Mouse (Mus musculus): ENCODE results near the gene Eef1akmt4. TPM values are rescaled to one million over a fixed set of nuclear protein-coding genes. Genes with fewer than 3 reads are reported as not detected.

Gene Eef1akmt4
- polyA plus RNA-seq, 1 experiment from 2014 or later: 37.4 TPM

DNA sequence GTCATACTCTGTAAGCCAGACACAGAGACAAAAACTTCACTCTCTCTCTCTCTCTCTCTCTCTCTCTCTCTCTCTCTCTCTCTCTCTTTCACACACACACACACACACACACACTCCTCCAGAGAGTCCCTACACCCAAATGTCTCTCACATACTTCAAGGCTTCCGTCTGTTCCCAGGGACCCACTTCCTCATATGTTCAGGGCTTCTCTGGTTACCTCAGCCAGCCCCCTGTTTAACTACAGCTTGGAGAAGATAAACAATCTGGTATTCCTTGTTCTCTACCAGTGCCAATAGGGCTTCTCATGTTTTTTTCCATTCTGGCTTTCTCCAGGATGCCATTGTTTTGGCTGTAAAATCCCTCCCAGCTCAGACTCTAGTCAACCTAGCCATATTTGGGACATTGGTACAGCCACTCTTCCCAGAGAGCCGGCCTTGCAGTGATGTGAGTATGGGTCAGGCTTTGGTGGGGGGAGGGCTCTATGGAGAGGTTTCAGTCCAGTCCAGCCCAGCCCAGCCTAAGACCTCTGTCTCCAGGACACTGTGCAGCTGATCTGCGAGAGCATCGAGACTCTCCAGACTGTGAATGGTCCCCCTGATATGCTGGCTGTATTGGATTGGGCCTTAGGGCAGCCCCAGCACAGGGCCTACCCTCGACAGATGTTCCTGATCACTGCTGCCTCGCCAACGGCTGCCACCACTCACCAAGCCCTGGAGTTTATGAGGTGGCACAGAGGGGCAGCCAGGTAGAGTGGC, 14.5 kb upstream of the Eef1akmt4 start:
- WGBS: 34% methylated on average over 7 of the region's 7 CpGs
- peaks cover 16% of the 10 kb centered on the region for H3K27me3 ChIP-seq (ENCODE audit: insufficient read depth, low read length)
- no peak for ATAC-seq (ENCODE audit: low FRiP score, low TSS enrichment)
- no peaks in the 10 kb centered on the region for H3K4me1 ChIP-seq (ENCODE audit: insufficient read depth, low read length)
- H3K27ac ChIP-seq (ENCODE audit: low read length): no peak overlapping the region
- H3K9ac ChIP-seq (replicated peaks; ENCODE audit: low read length): no peak overlapping the region
- no peak overlapping the region for H3K4me3 ChIP-seq (ENCODE audit: low read length)
- no peak overlapping the region for H3K4me2 ChIP-seq (replicated peaks; ENCODE audit: low read depth, low read length)
- no peaks in the 10 kb centered on the region for H3K9me3 ChIP-seq (ENCODE audit: low read length)
- H3K36me3 ChIP-seq (ENCODE audit: insufficient read depth, low read length): no peaks in the 10 kb centered on the region

DNA sequence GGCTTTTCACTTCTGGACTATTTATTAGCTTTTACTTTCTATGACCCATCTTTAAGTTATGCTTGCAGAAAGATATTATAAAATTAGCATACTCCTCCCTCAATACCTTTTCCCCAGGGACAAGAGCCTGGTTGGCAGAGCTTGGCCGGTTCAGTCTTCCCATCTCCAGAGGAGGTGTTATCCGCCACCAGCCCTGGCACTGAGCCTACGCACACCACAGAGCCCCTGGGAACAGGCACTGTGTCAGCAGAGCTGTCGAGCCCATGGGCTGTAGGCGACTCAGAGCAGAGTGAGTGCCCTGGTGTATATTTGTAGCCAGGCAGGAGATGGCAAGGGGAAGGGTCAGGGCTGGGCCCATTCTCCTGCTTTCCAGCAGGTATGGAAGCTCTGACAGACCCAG, 10.9 kb upstream of the Eef1akmt4 start:
- Histone ChIP-seq H3K4me3 (ENCODE audit: low read length) (no peak overlapping the region), H3K27ac (ENCODE audit: low read length) (no peak overlapping the region), H3K9me3 (ENCODE audit: low read length) (no peaks in the 10 kb centered on the region), H3K27me3 (ENCODE audit: insufficient read depth, low read length) (no peaks in the 10 kb centered on the region), H3K9ac (replicated peaks; ENCODE audit: low read length) (no peak overlapping the region), H3K4me1 (ENCODE audit: insufficient read depth, low read length) (no peaks in the 10 kb centered on the region), H3K36me3 (ENCODE audit: insufficient read depth, low read length) (peaks cover 9% of the 10 kb centered on the region), H3K4me2 (replicated peaks; ENCODE audit: low read depth, low read length) (no peak overlapping the region)
- 74% methylated on average over 5 of the region's 5 CpGs for WGBS
- ATAC-seq (ENCODE audit: low FRiP score, low TSS enrichment): no peak

DNA sequence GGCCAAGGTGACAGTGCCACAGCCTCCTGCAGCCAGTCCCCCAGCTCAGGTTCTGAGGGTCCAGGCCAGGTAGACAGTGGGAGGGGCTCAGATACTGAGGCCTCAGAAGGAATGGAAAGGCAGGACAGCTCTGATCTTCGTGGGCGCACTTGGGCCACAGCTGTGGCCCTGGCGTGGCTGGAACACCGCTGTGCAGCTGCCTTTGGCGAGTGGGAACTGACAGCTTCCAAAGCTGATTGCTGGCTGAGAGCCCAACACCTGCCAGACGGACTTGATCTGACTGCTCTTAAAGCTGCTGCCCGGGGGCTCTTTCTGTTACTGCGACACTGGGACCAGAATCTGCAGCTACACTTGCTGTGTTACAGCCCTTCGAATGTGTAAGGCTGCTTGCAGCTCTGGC, 6.7 kb upstream of the Eef1akmt4 start:
- no peak overlapping the region for H3K9ac ChIP-seq (replicated peaks; ENCODE audit: low read length)
- no peak overlapping the region for H3K4me3 ChIP-seq (ENCODE audit: low read length)
- H3K4me1 ChIP-seq (ENCODE audit: insufficient read depth, low read length): peaks cover 3% of the 10 kb centered on the region
- H3K36me3 ChIP-seq (ENCODE audit: insufficient read depth, low read length): peaks cover 22% of the 10 kb centered on the region
- 81% methylated on average over 9 of the region's 9 CpGs for WGBS
- ATAC-seq (ENCODE audit: low FRiP score, low TSS enrichment): no peak
- H3K4me2 ChIP-seq (replicated peaks; ENCODE audit: low read depth, low read length): no peak overlapping the region
- H3K27ac ChIP-seq (ENCODE audit: low read length): no peak overlapping the region
- H3K9me3 ChIP-seq (ENCODE audit: low read length): no peaks in the 10 kb centered on the region
- no peaks in the 10 kb centered on the region for H3K27me3 ChIP-seq (ENCODE audit: insufficient read depth, low read length)

DNA sequence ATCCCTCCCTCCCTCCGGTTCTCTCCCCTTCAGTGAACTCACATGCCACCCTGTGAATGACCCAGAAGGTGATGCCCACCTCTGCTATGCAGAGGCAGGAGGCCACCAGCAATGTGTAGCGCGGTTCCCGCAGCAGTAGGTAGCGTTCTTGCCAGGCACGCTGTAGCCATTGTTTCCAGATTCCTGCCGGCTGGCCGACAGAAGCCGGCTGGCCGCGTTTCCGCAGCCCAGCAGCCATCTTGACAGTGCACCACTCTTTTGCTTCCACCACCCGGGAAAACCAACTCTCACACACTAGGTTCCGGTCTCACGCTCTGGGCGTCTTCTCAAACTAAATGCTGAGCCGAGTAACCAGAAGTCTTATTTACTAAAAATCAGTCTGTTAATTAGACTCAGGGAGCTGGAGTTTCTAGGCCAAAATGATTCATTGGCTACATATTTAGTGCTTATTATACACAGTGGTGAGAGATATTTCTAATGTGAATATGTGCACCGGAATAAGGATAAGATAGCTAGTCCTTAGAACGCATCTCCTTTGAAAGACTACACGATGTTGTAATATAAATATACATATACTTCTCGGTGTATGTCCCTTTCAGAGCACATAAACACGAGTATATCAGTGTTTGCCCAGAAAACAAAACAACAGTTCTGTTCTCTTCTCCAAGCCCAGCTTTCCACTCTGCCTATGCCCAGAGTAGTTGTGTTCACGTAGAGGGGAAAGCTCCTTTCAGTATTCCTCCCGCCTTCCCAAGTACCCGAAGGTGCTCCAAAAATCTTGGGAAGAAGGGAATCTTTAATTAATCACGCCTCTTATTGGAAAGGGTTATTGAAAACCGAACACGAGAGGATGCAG, 664 bp upstream of the Eef1akmt4 start:
- H3K36me3 ChIP-seq (ENCODE audit: insufficient read depth, low read length): peaks cover 10% of the 10 kb centered on the region
- H3K9me3 ChIP-seq (ENCODE audit: low read length): no peaks in the 10 kb centered on the region
- H3K27me3 ChIP-seq (ENCODE audit: insufficient read depth, low read length): no peaks in the 10 kb centered on the region
- H3K4me1 ChIP-seq (ENCODE audit: insufficient read depth, low read length): peaks cover 10% of the 10 kb centered on the region
- H3K4me2 ChIP-seq (replicated peaks; ENCODE audit: low read depth, low read length): peak overlapping the region; percentile 90
- H3K27ac ChIP-seq (ENCODE audit: low read length): peak overlapping the region; percentile 86
- ATAC-seq (ENCODE audit: low FRiP score, low TSS enrichment): peak; percentile 60
- H3K4me3 ChIP-seq (ENCODE audit: low read length): peak overlapping the region; percentile 90
- peak overlapping the region; percentile 91 for H3K9ac ChIP-seq (replicated peaks; ENCODE audit: low read length)
- WGBS: 0% methylated on average over 28 of the region's 28 CpGs

DNA sequence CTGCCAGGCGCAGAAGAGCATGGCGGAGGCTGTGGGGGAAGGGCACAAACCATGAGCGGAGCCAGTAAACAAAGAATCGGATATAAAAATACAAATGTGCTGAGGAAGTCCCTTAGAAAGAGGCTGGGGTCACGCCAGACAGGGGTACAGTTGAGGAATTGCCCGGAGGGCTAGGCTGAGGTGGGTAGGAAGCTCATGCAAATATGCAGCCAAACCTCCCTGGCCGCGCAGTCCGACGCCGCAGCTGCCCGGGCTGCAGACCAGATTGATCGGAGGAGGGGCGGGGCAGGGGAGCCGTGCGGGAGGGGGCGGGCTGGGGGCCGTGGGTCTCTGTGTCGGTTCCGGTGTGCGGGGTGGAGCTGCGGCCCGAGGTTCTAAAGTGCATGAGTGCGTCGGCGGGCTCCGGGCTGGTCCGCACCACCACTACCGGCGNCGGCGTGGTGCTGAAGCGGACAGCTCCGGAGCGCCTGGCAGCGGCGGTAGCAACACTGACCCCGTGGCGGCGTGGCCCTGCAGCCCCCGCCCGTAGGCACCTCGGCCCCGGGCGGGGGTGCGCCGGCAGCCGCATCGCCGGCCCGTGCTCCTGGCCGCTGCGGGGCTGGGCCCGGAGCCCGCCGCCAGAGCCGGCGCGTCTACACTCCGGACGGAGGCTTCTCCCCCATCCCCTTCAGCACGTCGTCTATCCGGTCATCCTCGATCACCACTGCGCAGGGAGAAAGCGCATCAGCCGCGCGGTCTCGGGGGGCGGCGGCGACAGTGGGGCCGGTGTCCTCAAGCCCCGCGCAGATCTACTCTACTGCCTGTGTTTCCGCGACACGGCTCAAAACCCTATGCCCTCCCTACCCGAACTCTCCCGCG, 8.4 kb downstream of the Eef1akmt4 start:
- Histone ChIP-seq H3K27me3 (ENCODE audit: insufficient read depth, low read length) (peaks cover 23% of the 10 kb centered on the region), H3K4me2 (replicated peaks; ENCODE audit: low read depth, low read length) (peak overlapping the region; percentile 100), H3K9me3 (ENCODE audit: low read length) (no peaks in the 10 kb centered on the region), H3K4me1 (ENCODE audit: insufficient read depth, low read length) (peaks cover 26% of the 10 kb centered on the region), H3K27ac (ENCODE audit: low read length) (no peak overlapping the region), H3K36me3 (ENCODE audit: insufficient read depth, low read length) (0 out of 2 replicates have a peak, but pooled peaks cover 5% of the 10 kb centered on the region), H3K4me3 (ENCODE audit: low read length) (peak overlapping the region; percentile 76), H3K9ac (replicated peaks; ENCODE audit: low read length) (no peak overlapping the region)
- WGBS: 2% methylated on average over 82 of the region's 83 CpGs
- ATAC-seq (ENCODE audit: low FRiP score, low TSS enrichment): peak; percentile 28; the same call in 1 of the 2 replicates

DNA sequence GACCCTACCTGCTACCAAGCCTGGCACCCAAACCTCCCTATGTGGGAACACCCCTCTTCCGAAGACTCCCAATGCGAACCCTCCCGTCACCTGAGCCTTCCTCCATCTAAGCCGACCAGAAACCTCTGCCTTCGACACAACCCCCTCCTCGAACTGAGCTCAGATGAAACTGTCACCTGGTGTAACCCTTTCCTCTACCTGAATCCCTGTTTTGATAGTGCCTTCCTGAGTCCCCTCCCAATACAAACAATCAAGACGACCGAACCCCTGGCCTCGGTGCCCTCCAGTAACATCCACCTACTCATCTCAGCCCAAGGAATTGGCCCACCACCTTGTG, 9.0 kb downstream of the Eef1akmt4 start:
- Histone ChIP-seq H3K4me3 (ENCODE audit: low read length) (peak overlapping the region; percentile 76), H3K27me3 (ENCODE audit: insufficient read depth, low read length) (peaks cover 23% of the 10 kb centered on the region), H3K9me3 (ENCODE audit: low read length) (no peaks in the 10 kb centered on the region), H3K27ac (ENCODE audit: low read length) (no peak overlapping the region), H3K9ac (replicated peaks; ENCODE audit: low read length) (no peak overlapping the region), H3K4me2 (replicated peaks; ENCODE audit: low read depth, low read length) (peak overlapping the region; percentile 100), H3K4me1 (ENCODE audit: insufficient read depth, low read length) (peaks cover 26% of the 10 kb centered on the region), H3K36me3 (ENCODE audit: insufficient read depth, low read length) (0 out of 2 replicates have a peak, but pooled peaks cover 5% of the 10 kb centered on the region)
- under 1% methylated on average over 9 of the region's 9 CpGs for WGBS
- ATAC-seq (ENCODE audit: low FRiP score, low TSS enrichment): 0 out of 2 replicates have a peak, but pooled peaks have one; percentile 5

DNA sequence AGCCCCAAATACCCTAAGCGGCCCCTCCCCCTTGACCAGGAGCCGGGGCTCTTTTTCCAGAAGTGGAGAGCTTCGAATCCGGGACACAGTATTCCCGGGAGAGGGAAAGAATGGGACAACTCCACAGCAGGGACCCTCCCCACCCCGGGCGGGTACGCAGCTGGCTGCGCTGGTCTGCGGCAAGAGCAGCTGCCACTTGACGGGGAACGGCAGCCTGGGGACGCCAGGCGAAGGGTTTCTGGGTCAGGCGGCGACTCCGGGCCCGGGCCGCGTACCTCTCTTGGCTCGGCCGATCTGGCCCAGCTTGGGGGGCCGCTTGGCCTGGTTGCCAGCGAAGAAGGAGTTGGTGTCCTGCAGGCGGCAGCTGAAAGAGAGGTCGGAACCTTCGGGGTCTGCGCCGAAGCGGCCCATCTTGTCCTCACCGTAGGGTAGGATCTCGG, 9.4 kb downstream of the Eef1akmt4 start:
- peak; percentile 2; the same call in 1 of the 2 replicates for ATAC-seq (ENCODE audit: low FRiP score, low TSS enrichment)
- WGBS: under 1% methylated on average over 32 of the region's 32 CpGs
- 0 out of 2 replicates have a peak, but pooled peaks cover 5% of the 10 kb centered on the region for H3K36me3 ChIP-seq (ENCODE audit: insufficient read depth, low read length)
- peak overlapping the region; percentile 76 for H3K4me3 ChIP-seq (ENCODE audit: low read length)
- H3K9ac ChIP-seq (replicated peaks; ENCODE audit: low read length): peak overlapping the region; percentile 74
- H3K4me2 ChIP-seq (replicated peaks; ENCODE audit: low read depth, low read length): peak overlapping the region; percentile 100
- H3K27me3 ChIP-seq (ENCODE audit: insufficient read depth, low read length): peaks cover 23% of the 10 kb centered on the region
- no peak overlapping the region for H3K27ac ChIP-seq (ENCODE audit: low read length)
- peaks cover 26% of the 10 kb centered on the region for H3K4me1 ChIP-seq (ENCODE audit: insufficient read depth, low read length)
- H3K9me3 ChIP-seq (ENCODE audit: low read length): no peaks in the 10 kb centered on the region

DNA sequence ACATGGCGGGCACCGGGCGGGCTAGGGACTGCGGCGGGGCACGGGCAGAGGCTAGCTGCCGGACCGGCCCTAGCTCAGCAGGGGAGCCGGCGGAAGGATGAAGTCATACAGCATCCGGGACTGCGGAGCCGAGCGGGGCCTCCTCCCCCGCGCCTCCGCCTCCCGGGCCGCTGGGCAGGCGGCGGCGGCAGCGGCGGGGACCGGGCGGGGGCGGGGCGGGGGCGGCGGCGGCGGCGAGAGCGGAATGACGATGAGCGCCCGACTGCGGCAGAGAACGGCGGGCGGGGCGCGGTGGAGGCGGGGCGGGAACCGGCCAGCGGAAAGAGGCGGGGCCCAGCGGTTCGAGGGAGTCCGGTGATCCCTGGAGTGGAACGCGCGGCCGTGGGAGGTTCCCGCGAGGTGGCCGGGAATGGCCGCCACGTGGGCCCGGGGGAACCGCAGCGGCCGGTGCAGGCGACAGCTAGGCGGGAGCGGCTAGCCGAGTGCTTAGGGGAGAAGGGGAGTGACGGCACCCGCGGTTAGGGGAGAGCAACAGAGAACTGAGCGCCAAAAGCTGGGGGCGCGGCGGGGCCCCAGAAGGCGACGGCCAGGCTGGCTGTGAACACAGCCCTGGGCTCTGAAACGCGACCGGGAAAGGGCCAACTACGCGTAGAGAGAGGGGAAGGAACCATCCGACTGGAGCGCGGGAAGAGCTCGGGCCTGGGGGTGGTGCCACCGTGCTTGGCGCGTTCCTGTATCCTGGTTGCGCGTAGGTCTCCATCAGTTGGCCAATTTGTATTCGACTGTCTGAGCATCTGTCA, 10.0 kb downstream of the Eef1akmt4 start, which contains the start of gene Camk2n2:
Camk2n2 (minus strand) TSS at position 97 of the 800 bp plus-strand sequence.
- peak within 1 kb of the TSS; percentile 48; the same call in 1 of the 2 replicates for H3K27ac ChIP-seq (ENCODE audit: low read length)
- WGBS: under 1% methylated on average over 75 of the region's 92 CpGs
- peak within 1 kb of the TSS; percentile 76 for H3K4me3 ChIP-seq (ENCODE audit: low read length)
- 0 out of 2 replicates have a peak, but pooled peaks cover 5% of the 10 kb centered on the region for H3K36me3 ChIP-seq (ENCODE audit: insufficient read depth, low read length)
- no peaks in the 10 kb centered on the region for H3K9me3 ChIP-seq (ENCODE audit: low read length)
- ATAC-seq (ENCODE audit: low FRiP score, low TSS enrichment): peak; percentile 80
- H3K9ac ChIP-seq (replicated peaks; ENCODE audit: low read length): peak within 1 kb of the TSS; percentile 74
- H3K27me3 ChIP-seq (ENCODE audit: insufficient read depth, low read length): peaks cover 23% of the 10 kb centered on the region
- H3K4me1 ChIP-seq (ENCODE audit: insufficient read depth, low read length): peaks cover 26% of the 10 kb centered on the region
- H3K4me2 ChIP-seq (replicated peaks; ENCODE audit: low read depth, low read length): peak within 1 kb of the TSS; percentile 100

Measured in kidney, embryonic 16.5 days (tissue).